In genomic region chr7:74518776-74519175, GRCm38 (mm10) we compare ENCODE assay signal across 11 mouse cellular contexts.
"Had no signal": no experiment of that assay in that cellular context is flagged by ENCODE, and none has a peak within 500 bp of the region (broad histone marks: within the 10 kb centered on the region; RNA-seq: fewer than 3 reads in every experiment).

No protein-coding gene starts in this region.

- DNase-seq: liver; liver, embryonic 13.5 days; liver, postnatal 0 days; lung, adult 18-20 months; lung, adult 2 months; lung, embryonic 14.5 days; lung, postnatal 10 days; lung, postnatal 14 days; lung, postnatal 36 days; lung, postnatal 4 days; midbrain, embryonic 14.5 days had no signal
